Mouse (Mus musculus): ENCODE data around the gene Wdr54. TPM values are rescaled to one million over a fixed set of nuclear protein-coding genes. Genes with fewer than 3 reads are reported as not detected.

Gene Wdr54
- total and polyA plus RNA-seq, 2 experiments from 2014 or later = 8.5 to 20.0 TPM

DNA sequence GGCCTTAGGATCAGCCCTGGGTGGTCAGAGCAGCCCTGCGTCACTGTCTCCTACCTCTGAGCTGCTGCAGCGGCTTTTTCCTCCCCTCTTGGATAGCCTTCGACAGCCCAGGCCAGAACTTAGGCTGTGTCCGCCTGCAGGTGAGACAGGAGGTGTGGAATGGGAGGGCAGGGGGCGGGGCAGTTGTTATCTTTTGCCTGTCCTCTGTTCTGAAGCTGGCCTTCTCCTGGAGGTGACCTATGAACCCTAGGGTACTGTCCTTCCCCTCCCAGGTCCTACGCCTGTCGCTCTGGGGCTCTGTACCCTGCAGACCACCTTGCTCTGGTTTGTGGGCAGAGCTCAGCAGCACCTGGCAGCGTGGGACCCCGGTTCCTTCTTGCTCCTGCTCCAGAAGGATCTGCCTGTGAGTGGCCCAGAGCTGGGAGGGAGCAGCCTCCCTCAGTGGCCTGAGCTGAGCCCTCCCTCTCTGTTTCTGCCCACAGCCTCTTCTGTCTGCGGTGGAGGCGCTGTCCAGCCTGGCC lies 53.0 kb downstream of the Wdr54 start:
- peak overlapping the region; percentile 80; the same call in 1 of the 2 replicates for H3K9ac ChIP-seq (replicated peaks; ENCODE audit: low read length)
- peak overlapping the region; percentile 75 for H3K4me3 ChIP-seq (ENCODE audit: low read length)
- DNase-seq (ENCODE audit: low spot score) = no peak
- no peak overlapping the region for H3K27ac ChIP-seq
- no peaks in the 10 kb centered on the region for H3K9me3 ChIP-seq (ENCODE audit: low read length)
- WGBS = 49% methylated on average over 11 of the region's 11 CpGs
- peak overlapping the region; percentile 90 for H3K4me2 ChIP-seq (ENCODE audit: low read depth, low read length)
- H3K4me1 ChIP-seq (ENCODE audit: insufficient read depth, low read length) = peaks cover 19% of the 10 kb centered on the region
- no peak for TF ChIP-seq CTCF (IDR thresholded peaks at IDR 0.05; ENCODE audit: low read depth)
- H3K27me3 ChIP-seq (ENCODE audit: insufficient read depth, low read length) = no peaks in the 10 kb centered on the region
- peaks cover 7% of the 10 kb centered on the region; the same call in 1 of the 2 replicates for H3K36me3 ChIP-seq (ENCODE audit: insufficient read depth, low read length)
- no peak for ATAC-seq

DNA sequence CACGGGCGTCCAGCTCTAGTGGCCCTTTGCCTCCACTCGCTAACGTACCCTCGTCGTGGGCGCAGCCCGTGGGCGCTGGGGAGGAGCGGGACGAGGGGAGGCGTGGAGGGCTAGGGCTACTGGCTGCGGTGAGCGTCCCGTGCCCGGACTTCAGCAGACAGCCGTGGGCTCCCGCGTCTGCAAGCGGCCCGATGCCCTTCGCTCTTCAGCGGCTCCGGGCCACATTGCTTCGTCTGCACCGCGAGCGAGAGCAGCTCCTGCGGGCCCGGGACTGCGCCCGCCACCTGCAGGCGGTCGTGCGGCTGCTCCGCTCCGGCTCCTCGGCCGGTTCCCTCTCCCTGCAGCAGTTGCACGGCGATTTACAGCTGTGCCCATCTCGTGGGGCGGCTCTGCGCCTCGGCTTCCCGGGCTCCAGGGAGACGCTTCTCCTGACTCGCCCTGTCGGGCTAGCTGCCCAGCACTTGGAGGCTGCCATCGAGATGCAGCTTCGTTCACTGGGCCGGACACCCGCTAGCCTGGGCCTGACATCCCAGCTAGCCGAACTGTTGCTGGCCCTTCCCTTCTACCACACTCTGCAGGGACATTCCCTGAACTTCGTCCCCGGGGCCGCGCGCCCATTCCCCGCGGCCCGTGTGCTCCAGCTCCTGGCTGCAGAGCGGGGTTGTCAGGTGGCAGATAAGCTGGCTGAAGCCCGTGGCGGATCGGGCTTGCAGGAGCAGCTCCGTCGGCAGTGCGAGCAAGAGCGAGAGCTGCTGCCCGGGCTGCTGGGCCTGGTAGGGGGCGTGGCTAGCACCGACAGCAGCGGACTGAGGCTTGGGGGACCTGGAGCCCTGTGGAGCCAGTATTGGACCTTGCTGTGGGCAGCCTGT lies 54.3 kb downstream of the Wdr54 start:
- peak overlapping the region; percentile 80 for H3K9ac ChIP-seq (replicated peaks; ENCODE audit: low read length)
- no peaks in the 10 kb centered on the region for H3K9me3 ChIP-seq (ENCODE audit: low read length)
- WGBS = under 1% methylated on average over 63 of the region's 74 CpGs
- DNase-seq (ENCODE audit: low spot score) = peak; percentile 70
- peaks cover 15% of the 10 kb centered on the region for H3K4me1 ChIP-seq (ENCODE audit: insufficient read depth, low read length)
- TF ChIP-seq CTCF (IDR thresholded peaks at IDR 0.05; ENCODE audit: low read depth) = peak; percentile 29; the same call in 1 of the 2 replicates
- H3K4me2 ChIP-seq (ENCODE audit: low read depth, low read length) = peak overlapping the region; percentile 90
- H3K4me3 ChIP-seq (ENCODE audit: low read length) = peak overlapping the region; percentile 75
- peak; percentile 81 for ATAC-seq
- H3K36me3 ChIP-seq (ENCODE audit: insufficient read depth, low read length) = peaks cover 3% of the 10 kb centered on the region; the same call in 1 of the 2 replicates
- no peaks in the 10 kb centered on the region for H3K27me3 ChIP-seq (ENCODE audit: insufficient read depth, low read length)
- H3K27ac ChIP-seq = peak overlapping the region; percentile 91

DNA sequence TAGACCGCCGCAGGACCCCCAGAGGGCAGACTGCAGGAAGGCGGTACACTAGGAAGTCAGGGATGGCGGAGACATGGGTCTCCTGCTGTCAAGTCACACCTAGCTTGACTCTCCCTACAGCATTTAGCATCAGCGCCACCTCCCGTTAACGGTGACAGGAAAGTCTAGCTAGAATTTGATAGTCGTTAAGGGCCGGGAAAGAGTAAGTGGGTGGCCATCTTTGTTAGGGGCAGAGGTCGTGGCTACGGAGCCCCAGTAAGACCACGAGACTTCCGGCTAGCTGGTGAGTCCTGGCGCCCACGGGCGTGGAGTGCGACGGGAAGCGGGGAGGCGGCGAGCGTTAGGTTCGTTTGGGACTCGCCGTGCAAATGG lies 54.9 kb downstream of the Wdr54 start, which contains the start of the genes Ccdc142 and Gm42688:
Ccdc142 (plus strand) TSS at position 286 of the 372 bp plus-strand sequence.
Gm42688 (plus strand) TSS at position 302 of the 372 bp plus-strand sequence.
- H3K27ac ChIP-seq = peak within 1 kb of the TSS; percentile 91
- H3K4me2 ChIP-seq (ENCODE audit: low read depth, low read length) = peak within 1 kb of the TSS; percentile 90
- H3K27me3 ChIP-seq (ENCODE audit: insufficient read depth, low read length) = no peaks in the 10 kb centered on the region
- H3K36me3 ChIP-seq (ENCODE audit: insufficient read depth, low read length) = peaks cover 3% of the 10 kb centered on the region; the same call in 1 of the 2 replicates
- peak; percentile 80 for TF ChIP-seq CTCF (IDR thresholded peaks at IDR 0.05; ENCODE audit: low read depth)
- H3K4me1 ChIP-seq (ENCODE audit: insufficient read depth, low read length) = peaks cover 15% of the 10 kb centered on the region
- no peaks in the 10 kb centered on the region for H3K9me3 ChIP-seq (ENCODE audit: low read length)
- under 1% methylated on average over 25 of the region's 25 CpGs for WGBS
- DNase-seq (ENCODE audit: low spot score) = peak; percentile 94
- H3K4me3 ChIP-seq (ENCODE audit: low read length) = peak within 1 kb of the TSS; percentile 75
- peak within 1 kb of the TSS; percentile 80 for H3K9ac ChIP-seq (replicated peaks; ENCODE audit: low read length)
- ATAC-seq = peak; percentile 93

Other genes with a start within 250 kb of the Wdr54 start
- 19.2 and 21.6 TPM in 2 replicates for gene Sema4f, start 216.6 kb downstream of the Wdr54 start, total RNA-seq (2014; rRNA removed)
- 18.1 and 19.4 TPM in 2 replicates for gene Sema4f, start 216.6 kb downstream of the Wdr54 start, polyA plus RNA-seq (2015; fragmentation: Nextera tagmentation; extraction: Ambion mirVana)
- gene M1ap, start 209.5 kb downstream of the Wdr54 start, total RNA-seq (2014; rRNA removed) = 0.16 TPM in 1 of 2 replicates, not detected in the other
- 0.24 and 0.38 TPM in 2 replicates for gene M1ap, start 209.5 kb downstream of the Wdr54 start, polyA plus RNA-seq (2015; fragmentation: Nextera tagmentation; extraction: Ambion mirVana)
- gene Dok1, start 122.9 kb downstream of the Wdr54 start, total RNA-seq (2014; rRNA removed) = 4.3 and 15.4 TPM in 2 replicates
- gene Dok1, start 122.9 kb downstream of the Wdr54 start, polyA plus RNA-seq (2015; fragmentation: Nextera tagmentation; extraction: Ambion mirVana) = 1.8 and 2.5 TPM in 2 replicates
- 4.6 and 6.1 TPM in 2 replicates for gene Loxl3, start 122.2 kb downstream of the Wdr54 start, total RNA-seq (2014; rRNA removed)
- 5.4 and 5.6 TPM in 2 replicates for gene Loxl3, start 122.2 kb downstream of the Wdr54 start, polyA plus RNA-seq (2015; fragmentation: Nextera tagmentation; extraction: Ambion mirVana)
- 185 and 219 TPM in 2 replicates for gene Aup1, start 101.9 kb downstream of the Wdr54 start, total RNA-seq (2014; rRNA removed)
- 136 and 148 TPM in 2 replicates for gene Aup1, start 101.9 kb downstream of the Wdr54 start, polyA plus RNA-seq (2015; fragmentation: Nextera tagmentation; extraction: Ambion mirVana)
- 48.4 and 54.2 TPM in 2 replicates for gene Htra2, start 101.1 kb downstream of the Wdr54 start, total RNA-seq (2014; rRNA removed)
- 82.9 and 88.2 TPM in 2 replicates for gene Htra2, start 101.1 kb downstream of the Wdr54 start, polyA plus RNA-seq (2015; fragmentation: Nextera tagmentation; extraction: Ambion mirVana)
- gene Dqx1, start 98.6 kb downstream of the Wdr54 start, total RNA-seq (2014; rRNA removed) = 0.50 TPM in 1 of 2 replicates, not detected in the other
- gene Dqx1, start 98.6 kb downstream of the Wdr54 start, polyA plus RNA-seq (2015; fragmentation: Nextera tagmentation; extraction: Ambion mirVana) = 0.36 and 0.42 TPM in 2 replicates
- gene Tlx2, start 86.1 kb downstream of the Wdr54 start, total RNA-seq (2014; rRNA removed) = 0.54 TPM in 1 of 2 replicates, not detected in the other
- gene Tlx2, start 86.1 kb downstream of the Wdr54 start, polyA plus RNA-seq (2015; fragmentation: Nextera tagmentation; extraction: Ambion mirVana) = not detected in 2 replicates
- gene Pcgf1, start 78.5 kb downstream of the Wdr54 start, total RNA-seq (2014; rRNA removed) = 11.0 and 16.4 TPM in 2 replicates
- 27.8 and 29.1 TPM in 2 replicates for gene Pcgf1, start 78.5 kb downstream of the Wdr54 start, polyA plus RNA-seq (2015; fragmentation: Nextera tagmentation; extraction: Ambion mirVana)
- gene Lbx2, start 70.0 kb downstream of the Wdr54 start, total RNA-seq (2014; rRNA removed) = not detected in 2 replicates
- not detected in 2 replicates for gene Lbx2, start 70.0 kb downstream of the Wdr54 start, polyA plus RNA-seq (2015; fragmentation: Nextera tagmentation; extraction: Ambion mirVana)
- gene Ccdc142, start 54.8 kb downstream of the Wdr54 start, total RNA-seq (2014; rRNA removed) = 12.7 and 19.9 TPM in 2 replicates
- gene Ccdc142, start 54.8 kb downstream of the Wdr54 start, polyA plus RNA-seq (2015; fragmentation: Nextera tagmentation; extraction: Ambion mirVana) = 4.7 TPM in 2 replicates
- gene Gm42688, start 54.8 kb downstream of the Wdr54 start, total RNA-seq (2014; rRNA removed) = 4.3 and 5.7 TPM in 2 replicates
- 3.0 and 3.7 TPM in 2 replicates for gene Gm42688, start 54.8 kb downstream of the Wdr54 start, polyA plus RNA-seq (2015; fragmentation: Nextera tagmentation; extraction: Ambion mirVana)
- gene Mrpl53, start 47.4 kb downstream of the Wdr54 start, total RNA-seq (2014; rRNA removed) = 72.5 and 73.7 TPM in 2 replicates
- 122 and 126 TPM in 2 replicates for gene Mrpl53, start 47.4 kb downstream of the Wdr54 start, polyA plus RNA-seq (2015; fragmentation: Nextera tagmentation; extraction: Ambion mirVana)
- 44.9 and 48.5 TPM in 2 replicates for gene Mogs, start 40.9 kb downstream of the Wdr54 start, total RNA-seq (2014; rRNA removed)
- gene Mogs, start 40.9 kb downstream of the Wdr54 start, polyA plus RNA-seq (2015; fragmentation: Nextera tagmentation; extraction: Ambion mirVana) = 20.5 and 21.1 TPM in 2 replicates
- 182 and 209 TPM in 2 replicates for gene Wbp1, start 34.8 kb downstream of the Wdr54 start, total RNA-seq (2014; rRNA removed)
- gene Wbp1, start 34.8 kb downstream of the Wdr54 start, polyA plus RNA-seq (2015; fragmentation: Nextera tagmentation; extraction: Ambion mirVana) = 99.6 and 101 TPM in 2 replicates
- 26.7 and 31.0 TPM in 2 replicates for gene Ino80b, start 31.0 kb downstream of the Wdr54 start, total RNA-seq (2014; rRNA removed)
- 12.0 and 14.8 TPM in 2 replicates for gene Ino80b, start 31.0 kb downstream of the Wdr54 start, polyA plus RNA-seq (2015; fragmentation: Nextera tagmentation; extraction: Ambion mirVana)
- gene Rtkn, start 20.9 kb downstream of the Wdr54 start, total RNA-seq (2014; rRNA removed) = 40.0 and 73.6 TPM in 2 replicates
- 20.8 and 21.1 TPM in 2 replicates for gene Rtkn, start 20.9 kb downstream of the Wdr54 start, polyA plus RNA-seq (2015; fragmentation: Nextera tagmentation; extraction: Ambion mirVana)
- 12.7 and 17.8 TPM in 2 replicates for gene 1700003E16Rik, start within 50 bp of the Wdr54 start, total RNA-seq (2014; rRNA removed)
- gene 1700003E16Rik, start within 50 bp of the Wdr54 start, polyA plus RNA-seq (2015; fragmentation: Nextera tagmentation; extraction: Ambion mirVana) = 10.2 and 11.4 TPM in 2 replicates
- 124 and 132 TPM in 2 replicates for gene Dctn1, start 9.5 kb upstream of the Wdr54 start, total RNA-seq (2014; rRNA removed)
- gene Dctn1, start 9.5 kb upstream of the Wdr54 start, polyA plus RNA-seq (2015; fragmentation: Nextera tagmentation; extraction: Ambion mirVana) = 145 and 153 TPM in 2 replicates
- 5.2 and 6.0 TPM in 2 replicates for gene Slc4a5, start 63.4 kb upstream of the Wdr54 start, total RNA-seq (2014; rRNA removed)
- gene Slc4a5, start 63.4 kb upstream of the Wdr54 start, polyA plus RNA-seq (2015; fragmentation: Nextera tagmentation; extraction: Ambion mirVana) = 2.5 and 2.8 TPM in 2 replicates
- 21.1 and 24.1 TPM in 2 replicates for gene Mthfd2, start 169.5 kb upstream of the Wdr54 start, total RNA-seq (2014; rRNA removed)
- 24.2 and 26.7 TPM in 2 replicates for gene Mthfd2, start 169.5 kb upstream of the Wdr54 start, polyA plus RNA-seq (2015; fragmentation: Nextera tagmentation; extraction: Ambion mirVana)
- 31.7 and 32.8 TPM in 2 replicates for gene Mob1a, start 169.6 kb upstream of the Wdr54 start, total RNA-seq (2014; rRNA removed)
- gene Mob1a, start 169.6 kb upstream of the Wdr54 start, polyA plus RNA-seq (2015; fragmentation: Nextera tagmentation; extraction: Ambion mirVana) = 11.3 and 11.6 TPM in 2 replicates
- gene Bola3, start 192.8 kb upstream of the Wdr54 start, total RNA-seq (2014; rRNA removed) = 7.1 and 11.2 TPM in 2 replicates
- 71.0 and 85.4 TPM in 2 replicates for gene Bola3, start 192.8 kb upstream of the Wdr54 start, polyA plus RNA-seq (2015; fragmentation: Nextera tagmentation; extraction: Ambion mirVana)

Measured in hindbrain, postnatal 0 days (tissue).